Mouse (Mus musculus): ENCODE data around the gene Enho. TPM values are rescaled to one million over a fixed set of nuclear protein-coding genes. Genes with fewer than 3 reads are reported as not detected.

Gene Enho
- total and polyA plus RNA-seq, 2 experiments from 2014 or later = 4.0 to 12.7 TPM

DNA sequence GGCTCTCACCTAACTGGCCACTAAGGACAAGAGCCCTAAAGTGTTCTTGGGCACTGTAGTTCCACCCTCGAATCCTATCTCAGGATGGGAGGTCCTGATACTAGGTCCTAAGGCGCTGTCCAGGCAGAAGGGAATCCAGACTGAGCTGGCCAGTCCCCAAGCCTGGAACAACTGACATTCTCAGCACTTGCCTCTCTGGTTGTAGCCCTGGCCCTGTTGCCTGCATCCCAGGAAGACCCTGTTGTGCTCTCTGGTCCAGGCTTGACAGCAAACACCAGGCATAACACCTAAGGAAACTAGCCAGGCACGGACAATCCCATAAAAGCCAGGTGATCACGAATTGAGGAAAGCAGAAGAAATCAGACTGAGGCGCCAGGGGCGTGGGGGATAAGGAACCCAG, 42.7 kb upstream of the Enho start:
- H3K4me1 ChIP-seq (ENCODE audit: control insufficient read depth, insufficient read depth) = peaks cover 8% of the 10 kb centered on the region; the same call in 1 of the 2 replicates
- peaks cover 14% of the 10 kb centered on the region for H3K27me3 ChIP-seq (ENCODE audit: control insufficient read depth, insufficient read depth, low read length)
- no peak overlapping the region for H3K4me2 ChIP-seq (ENCODE audit: low read depth, low read length)
- no peak overlapping the region for H3K27ac ChIP-seq (ENCODE audit: low read depth)
- WGBS = 46% methylated on average over 6 of the region's 6 CpGs
- ATAC-seq (ENCODE audit: insufficient read depth, low read depth) (no peak), DNase-seq (ENCODE audit: low spot score) (peak; percentile 2)
- no peak for TF ChIP-seq EP300 (IDR thresholded peaks at IDR 0.05; ENCODE audit: low read depth)
- TF ChIP-seq CTCF (IDR thresholded peaks at IDR 0.05; ENCODE audit: low read depth) = no peak
- no peaks in the 10 kb centered on the region for H3K9me3 ChIP-seq (replicated peaks; ENCODE audit: control insufficient read depth, low read length)
- no peak overlapping the region for H3K4me3 ChIP-seq (ENCODE audit: low read depth, low read length)
- H3K36me3 ChIP-seq (replicated peaks; ENCODE audit: control insufficient read depth, insufficient read depth, low read length) = no peaks in the 10 kb centered on the region
- H3K9ac ChIP-seq (replicated peaks; ENCODE audit: low read depth, low read length) = no peak overlapping the region

DNA sequence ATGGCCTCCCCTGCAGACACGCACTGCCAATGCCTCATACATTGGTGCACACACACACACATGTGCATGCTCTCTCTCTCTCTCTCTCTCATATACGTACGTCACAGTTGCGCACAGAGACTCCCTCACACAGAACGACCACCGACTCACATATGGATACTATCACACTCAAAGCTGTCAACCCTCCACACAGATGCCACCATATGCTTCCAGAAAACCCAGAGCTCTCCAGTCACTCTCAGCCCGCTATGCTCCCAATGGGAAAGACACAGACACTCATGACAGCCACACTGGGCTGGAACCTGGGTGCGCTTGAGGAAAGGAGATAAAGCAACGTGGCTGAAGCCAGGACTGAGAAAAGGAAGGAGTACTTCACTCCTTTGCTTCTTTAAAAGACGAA, 41.8 kb upstream of the Enho start:
- TF ChIP-seq CTCF (IDR thresholded peaks at IDR 0.05; ENCODE audit: low read depth) (no peak), EP300 (IDR thresholded peaks at IDR 0.05; ENCODE audit: low read depth) (no peak)
- H3K36me3 ChIP-seq (replicated peaks; ENCODE audit: control insufficient read depth, insufficient read depth, low read length) = no peaks in the 10 kb centered on the region
- peaks cover 16% of the 10 kb centered on the region for H3K27me3 ChIP-seq (ENCODE audit: control insufficient read depth, insufficient read depth, low read length)
- no peak overlapping the region for H3K4me3 ChIP-seq (ENCODE audit: low read depth, low read length)
- WGBS = 63% methylated on average over 10 of the region's 10 CpGs
- H3K9me3 ChIP-seq (replicated peaks; ENCODE audit: control insufficient read depth, low read length) = no peaks in the 10 kb centered on the region
- no peak overlapping the region for H3K4me2 ChIP-seq (ENCODE audit: low read depth, low read length)
- H3K27ac ChIP-seq (ENCODE audit: low read depth) = no peak overlapping the region
- no peak overlapping the region for H3K9ac ChIP-seq (replicated peaks; ENCODE audit: low read depth, low read length)
- no peak for ATAC-seq (ENCODE audit: insufficient read depth, low read depth)
- H3K4me1 ChIP-seq (ENCODE audit: control insufficient read depth, insufficient read depth) = peaks cover 10% of the 10 kb centered on the region
- peak; percentile 3 for DNase-seq (ENCODE audit: low spot score)

- Histone ChIP-seq H3K27me3 (ENCODE audit: control insufficient read depth, insufficient read depth, low read length) (peaks cover 24% of the 10 kb centered on the region), H3K27ac (ENCODE audit: low read depth) (no peak overlapping the region), H3K4me2 (ENCODE audit: low read depth, low read length) (no peak overlapping the region), H3K9me3 (replicated peaks; ENCODE audit: control insufficient read depth, low read length) (no peaks in the 10 kb centered on the region), H3K9ac (replicated peaks; ENCODE audit: low read depth, low read length) (no peak overlapping the region), H3K4me3 (ENCODE audit: low read depth, low read length) (no peak overlapping the region), H3K36me3 (replicated peaks; ENCODE audit: control insufficient read depth, insufficient read depth, low read length) (no peaks in the 10 kb centered on the region), H3K4me1 (ENCODE audit: control insufficient read depth, insufficient read depth) (peaks cover 12% of the 10 kb centered on the region)
- no peak for ATAC-seq (ENCODE audit: insufficient read depth, low read depth)
- WGBS = 71% methylated on average over 4 of the region's 4 CpGs
- DNase-seq (ENCODE audit: low spot score) = no peak
- TF ChIP-seq EP300 (IDR thresholded peaks at IDR 0.05; ENCODE audit: low read depth) (no peak), CTCF (IDR thresholded peaks at IDR 0.05; ENCODE audit: low read depth) (no peak)
These were observed 41.1 kb upstream of the Enho start for GRCm38 (mm10) chr4:41681176-41681575.

DNA sequence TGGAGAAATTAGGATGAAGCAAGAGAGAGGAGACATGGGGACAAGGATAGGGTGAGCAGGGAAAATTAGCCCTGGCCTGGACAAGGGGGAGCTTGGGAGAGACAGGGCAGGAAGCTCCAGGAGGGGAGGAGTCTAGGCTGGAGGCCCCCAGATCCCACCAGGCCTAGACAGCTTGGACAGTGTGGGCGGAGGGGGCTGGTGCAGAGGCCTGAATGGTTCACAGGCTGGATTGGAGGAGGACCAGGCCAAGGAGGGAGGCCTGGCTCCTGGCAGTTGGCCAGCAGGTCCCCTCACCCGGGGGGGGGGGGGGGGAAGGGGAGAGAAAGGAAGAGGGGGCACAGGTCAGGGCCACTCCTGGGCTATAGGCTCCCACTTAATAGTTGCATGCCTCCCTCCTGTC, 39.2 kb upstream of the Enho start:
- Histone ChIP-seq H3K36me3 (replicated peaks; ENCODE audit: control insufficient read depth, insufficient read depth, low read length) (no peaks in the 10 kb centered on the region), H3K9ac (replicated peaks; ENCODE audit: low read depth, low read length) (no peak overlapping the region; the same call in 1 of the 2 replicates), H3K4me1 (ENCODE audit: control insufficient read depth, insufficient read depth) (peaks cover 12% of the 10 kb centered on the region), H3K4me3 (ENCODE audit: low read depth, low read length) (no peak overlapping the region), H3K9me3 (replicated peaks; ENCODE audit: control insufficient read depth, low read length) (no peaks in the 10 kb centered on the region), H3K27me3 (ENCODE audit: control insufficient read depth, insufficient read depth, low read length) (peaks cover 30% of the 10 kb centered on the region), H3K4me2 (ENCODE audit: low read depth, low read length) (no peak overlapping the region), H3K27ac (ENCODE audit: low read depth) (no peak overlapping the region)
- TF ChIP-seq EP300 (IDR thresholded peaks at IDR 0.05; ENCODE audit: low read depth) (no peak), CTCF (IDR thresholded peaks at IDR 0.05; ENCODE audit: low read depth) (no peak)
- no CpG with 5 or more reads among the region's 2 CpGs for WGBS
- ATAC-seq (ENCODE audit: insufficient read depth, low read depth) (no peak; the same call in 1 of the 2 replicates), DNase-seq (ENCODE audit: low spot score) (no peak)

- no peak overlapping the region for H3K27ac ChIP-seq (ENCODE audit: low read depth)
- no peak overlapping the region for H3K9ac ChIP-seq (replicated peaks; ENCODE audit: low read depth, low read length)
- H3K4me2 ChIP-seq (ENCODE audit: low read depth, low read length) = no peak overlapping the region
- H3K4me3 ChIP-seq (ENCODE audit: low read depth, low read length) = no peak overlapping the region
- H3K36me3 ChIP-seq (replicated peaks; ENCODE audit: control insufficient read depth, insufficient read depth, low read length) = no peaks in the 10 kb centered on the region
- peaks cover 30% of the 10 kb centered on the region for H3K27me3 ChIP-seq (ENCODE audit: control insufficient read depth, insufficient read depth, low read length)
- TF ChIP-seq CTCF (IDR thresholded peaks at IDR 0.05; ENCODE audit: low read depth) (no peak), EP300 (IDR thresholded peaks at IDR 0.05; ENCODE audit: low read depth) (no peak)
- DNase-seq (ENCODE audit: low spot score) (no peak), ATAC-seq (ENCODE audit: insufficient read depth, low read depth) (no peak)
- H3K4me1 ChIP-seq (ENCODE audit: control insufficient read depth, insufficient read depth) = peaks cover 12% of the 10 kb centered on the region
- no peaks in the 10 kb centered on the region for H3K9me3 ChIP-seq (replicated peaks; ENCODE audit: control insufficient read depth, low read length)
- 45% methylated on average over 6 of the region's 6 CpGs for WGBS
These were observed 38.7 kb upstream of the Enho start for GRCm38 (mm10) chr4:41678863-41679262.

- H3K4me2 ChIP-seq (ENCODE audit: low read depth, low read length) = no peak overlapping the region
- peaks cover 27% of the 10 kb centered on the region for H3K27me3 ChIP-seq (ENCODE audit: control insufficient read depth, insufficient read depth, low read length)
- H3K4me1 ChIP-seq (ENCODE audit: control insufficient read depth, insufficient read depth) = peaks cover 12% of the 10 kb centered on the region
- no peak for TF ChIP-seq CTCF (IDR thresholded peaks at IDR 0.05; ENCODE audit: low read depth)
- TF ChIP-seq EP300 (IDR thresholded peaks at IDR 0.05; ENCODE audit: low read depth) = no peak
- 32% methylated on average over 13 of the region's 13 CpGs for WGBS
- no peaks in the 10 kb centered on the region for H3K9me3 ChIP-seq (replicated peaks; ENCODE audit: control insufficient read depth, low read length)
- ATAC-seq (ENCODE audit: insufficient read depth, low read depth) (peak; percentile 58), DNase-seq (ENCODE audit: low spot score) (no peak)
- H3K36me3 ChIP-seq (replicated peaks; ENCODE audit: control insufficient read depth, insufficient read depth, low read length) = no peaks in the 10 kb centered on the region
- no peak overlapping the region for H3K4me3 ChIP-seq (ENCODE audit: low read depth, low read length)
- no peak overlapping the region for H3K27ac ChIP-seq (ENCODE audit: low read depth)
- H3K9ac ChIP-seq (replicated peaks; ENCODE audit: low read depth, low read length) = no peak overlapping the region
These were observed 37.0 kb upstream of the Enho start for GRCm38 (mm10) chr4:41677006-41677629.
